Mouse (Mus musculus) mesoderm, embryonic 11.5 days (tissue): ENCODE measurements at regions not wholly inside any gene's neighbourhood (a gene's known extent, or its start where the extent isn't known, plus 50 kb on each side); places are given as distances from the start of the nearest gene placed in this dataset.

Experiments
- DNase-seq: peaks from one replicate; pipeline ENCODE4 v3.0.0-alpha.2; 2012; ENCODE audit warnings: low read depth, low spot score

- DNase-seq: no peak
Observed at GRCm38 (mm10) chr5:49909483-49909882, 149.3 kb downstream of the Adgra3 start.

DNA sequence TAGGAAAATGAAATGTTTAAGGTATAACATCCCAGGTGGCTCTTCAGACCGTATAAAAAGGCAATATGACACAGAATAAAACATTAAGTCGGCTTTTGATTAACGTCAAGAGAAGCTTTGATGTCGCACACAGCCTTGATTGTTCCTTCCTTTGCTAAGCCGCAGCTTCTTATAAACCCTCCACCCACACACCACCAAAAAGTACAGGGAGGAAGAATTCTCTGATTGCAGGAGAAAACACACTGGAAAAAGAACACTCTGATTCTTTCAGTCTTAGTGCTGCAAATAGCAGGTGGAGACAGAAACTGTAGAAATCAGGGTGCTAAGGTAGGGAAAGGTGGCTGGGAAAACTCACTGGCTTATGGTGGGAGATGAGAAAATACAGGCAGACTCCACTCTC lies 162.7 kb downstream of the Adgra3 start:
- no peak for DNase-seq

- no peak for DNase-seq
Observed at GRCm38 (mm10) chr5:49880383-49880782, 178.4 kb downstream of the Adgra3 start.

DNA sequence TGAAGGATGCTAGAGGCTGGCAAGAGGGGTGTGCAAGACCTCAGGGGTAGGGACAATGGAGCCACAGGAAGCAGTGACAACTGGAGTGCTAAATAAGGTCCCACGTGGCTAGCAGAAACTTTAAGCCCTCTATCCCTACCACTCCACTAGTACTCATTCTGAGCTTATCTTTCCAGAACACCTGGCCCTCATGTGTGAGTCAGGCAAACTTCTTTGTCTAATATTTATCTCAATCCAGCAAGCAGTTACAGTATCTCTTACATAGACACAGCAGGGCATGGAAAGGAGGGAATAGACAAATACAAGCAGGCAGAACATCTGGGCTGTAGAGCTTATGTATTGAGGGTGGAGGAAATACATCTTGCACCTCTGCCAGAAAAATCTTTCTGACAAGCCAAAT lies 182.6 kb downstream of the Adgra3 start:
- peak; percentile 17 for DNase-seq

DNA sequence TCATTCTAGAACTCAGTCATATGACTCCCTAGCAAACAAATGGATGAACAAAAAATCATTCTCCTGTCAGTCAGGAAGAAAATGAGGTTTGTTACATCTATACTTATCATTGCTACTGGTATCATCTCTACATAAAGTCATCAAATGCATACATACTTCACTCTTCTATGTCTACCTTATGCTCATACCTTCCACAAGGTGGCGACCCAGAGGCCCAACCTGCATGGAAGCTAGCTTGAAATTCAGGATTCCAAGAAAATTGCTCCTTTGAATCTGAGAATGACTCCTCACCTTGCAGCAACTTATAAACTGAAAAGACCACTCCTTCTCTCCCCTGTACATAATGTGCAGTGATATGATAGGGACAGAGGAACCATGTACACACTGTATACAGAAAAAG lies 201.6 kb downstream of the Adgra3 start:
- DNase-seq: peak; percentile 23

DNA sequence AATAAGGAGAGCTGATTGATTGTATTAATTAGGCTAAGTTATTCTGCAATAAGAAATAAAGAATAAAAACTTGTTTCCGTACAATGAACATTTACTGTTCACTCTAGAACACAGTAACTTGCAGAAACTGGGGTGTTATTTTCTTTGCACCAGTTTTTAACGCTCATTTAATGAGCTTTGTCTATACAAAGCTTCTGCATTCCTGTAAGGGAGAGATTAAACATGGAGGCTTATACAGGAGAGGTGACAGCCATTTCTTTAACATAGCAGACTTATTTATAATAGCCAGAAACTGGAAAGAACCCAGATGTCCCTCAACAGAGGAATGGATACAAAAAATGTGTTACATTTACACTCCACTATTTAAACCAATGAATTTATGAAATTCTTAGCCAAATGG lies 202.8 kb downstream of the Adgra3 start:
- DNase-seq: no peak

- no peak for DNase-seq
Observed at GRCm38 (mm10) chr5:49848680-49849079, 210.1 kb downstream of the Adgra3 start.

DNA sequence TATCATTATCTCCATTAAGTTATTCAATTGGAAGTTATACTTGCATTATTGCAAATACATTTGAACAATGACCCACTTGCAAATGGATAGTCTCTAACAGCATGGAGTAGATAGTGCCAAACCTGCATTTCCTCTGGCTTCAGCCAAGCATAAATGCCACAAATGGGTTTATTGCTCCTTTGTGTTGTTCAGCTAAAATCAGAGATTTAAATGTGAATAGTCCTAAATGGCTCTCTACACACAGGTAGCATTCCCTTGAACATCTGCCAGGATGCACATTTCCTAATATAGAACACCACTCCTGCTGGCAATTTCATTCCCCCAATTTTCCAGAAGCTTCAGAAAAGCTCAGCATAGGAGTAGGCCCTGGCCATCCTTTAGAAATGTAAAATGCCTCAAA lies 210.6 kb downstream of the Adgra3 start:
- DNase-seq: no peak

GRCm38 (mm10) chr5:49818832-49819231 lies 240.0 kb downstream of the Adgra3 start:
- no peak for DNase-seq

- no peak for DNase-seq
Observed at GRCm38 (mm10) chr5:49816751-49817150, 242.1 kb downstream of the Adgra3 start.

GRCm38 (mm10) chr5:49813335-49813734 lies 245.5 kb downstream of the Adgra3 start:
- no peak for DNase-seq

DNA sequence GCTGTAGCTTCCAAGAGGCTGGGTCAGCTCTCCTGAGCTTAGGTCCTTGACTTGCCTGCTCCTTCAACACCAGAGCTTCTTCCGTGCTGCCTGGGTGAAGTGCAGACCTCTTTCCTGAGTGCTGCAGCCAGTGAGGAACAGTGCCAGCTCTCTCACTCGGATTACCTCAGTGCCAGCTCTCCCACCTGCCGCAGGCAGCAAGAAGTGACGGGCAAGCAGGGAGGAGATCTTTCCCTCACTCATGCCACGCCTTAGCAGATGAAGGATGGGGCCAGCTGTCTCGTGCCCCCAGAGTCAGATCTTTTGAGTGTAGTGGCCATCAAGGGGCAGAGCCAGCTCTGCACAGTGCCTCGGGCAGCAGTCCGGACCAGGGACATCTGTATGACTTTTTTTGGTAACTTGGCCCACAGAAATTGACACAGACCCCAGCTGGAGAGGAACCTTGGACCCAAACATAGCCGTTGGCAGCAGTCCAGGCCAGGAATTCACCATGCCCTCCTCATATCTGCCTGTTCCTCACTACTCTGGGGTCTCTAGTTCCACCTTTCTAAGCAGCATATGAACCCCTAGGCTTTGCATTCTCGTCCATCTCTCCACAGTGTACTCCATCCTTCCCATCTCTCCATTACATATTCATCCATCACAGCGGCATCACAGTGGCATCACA lies 263.9 kb upstream of the Kcnip4 start:
- DNase-seq: no peak

DNA sequence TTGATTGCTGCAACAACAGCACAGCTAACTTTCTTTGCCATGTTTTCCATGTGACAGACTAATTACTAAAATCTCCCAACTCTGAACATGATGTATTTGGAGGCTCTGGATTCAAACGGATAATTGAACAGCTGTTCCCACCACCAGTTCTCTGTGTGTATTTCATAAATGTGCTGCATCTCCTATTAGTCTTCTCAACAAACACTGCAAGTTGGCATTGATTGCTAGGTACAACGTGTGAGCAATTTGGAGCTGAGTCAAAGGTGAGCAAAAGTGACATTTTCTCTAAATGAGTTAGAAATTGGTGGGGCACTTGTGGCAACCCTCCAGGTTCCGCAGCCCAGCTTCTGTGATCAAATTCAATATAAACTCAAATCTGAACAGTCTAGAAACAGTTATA lies 259.0 kb upstream of the Kcnip4 start:
- no peak for DNase-seq

DNA sequence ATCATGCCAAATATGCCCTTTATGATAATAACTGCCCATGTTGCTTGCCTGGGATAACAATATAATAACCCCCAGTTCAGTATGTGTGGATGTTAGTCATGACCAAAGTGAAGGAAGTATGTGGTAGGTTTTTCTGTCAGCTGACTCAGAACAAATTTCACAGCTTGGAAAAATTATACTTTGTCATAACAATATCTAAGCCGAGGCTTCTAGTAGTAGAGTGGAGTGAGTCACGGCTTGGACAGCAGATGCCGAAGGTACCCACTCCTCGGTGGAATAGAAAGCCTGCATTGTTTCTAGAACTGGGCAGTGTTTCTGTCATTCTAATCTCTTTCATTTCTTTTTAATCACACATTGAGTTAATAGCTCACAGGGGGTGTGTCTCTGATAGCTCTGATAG lies 236.3 kb upstream of the Kcnip4 start:
- no peak for DNase-seq

DNA sequence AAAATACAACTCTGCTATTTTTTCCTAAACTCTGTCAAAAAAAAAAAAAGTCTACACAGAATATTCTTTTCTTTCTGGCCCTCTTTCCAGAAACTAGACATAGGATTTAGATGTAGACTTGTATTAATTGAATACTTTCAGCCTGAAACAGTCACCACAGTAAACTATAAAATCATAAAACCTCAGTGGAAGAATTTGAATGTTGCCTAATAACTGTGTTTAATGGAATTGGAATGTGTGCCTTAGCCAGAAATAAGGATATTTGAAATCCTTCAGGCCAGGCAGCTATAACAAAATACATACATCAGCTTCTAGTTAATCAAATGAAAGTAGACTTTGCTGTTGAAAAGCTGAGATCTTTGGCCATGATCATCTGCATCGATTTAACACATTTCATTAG lies 230.8 kb upstream of the Kcnip4 start:
- DNase-seq: no peak

- DNase-seq: peak; percentile 15
Observed at GRCm38 (mm10) chr5:49712607-49713006, 187.9 kb upstream of the Kcnip4 start.

- no peak for DNase-seq
Observed at GRCm38 (mm10) chr5:49682156-49682555, 157.4 kb upstream of the Kcnip4 start.

DNA sequence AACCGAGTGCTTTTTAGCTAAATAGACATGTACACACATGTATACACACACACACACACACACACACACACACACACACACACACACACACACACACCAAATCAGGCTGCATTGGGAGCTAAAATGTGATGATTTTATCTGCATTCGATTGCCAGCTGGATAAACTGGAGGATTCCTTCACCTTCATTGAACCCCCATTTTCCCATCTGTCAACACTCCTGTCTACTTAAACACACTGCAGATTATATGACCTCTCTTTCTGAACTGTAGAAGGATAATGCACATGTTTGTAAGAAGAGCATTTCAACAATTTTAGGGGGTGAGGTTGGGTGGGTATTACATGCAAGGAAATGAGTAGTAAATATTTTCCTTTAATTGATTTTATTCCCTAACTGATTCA lies 156.8 kb upstream of the Kcnip4 start:
- DNase-seq: no peak

DNA sequence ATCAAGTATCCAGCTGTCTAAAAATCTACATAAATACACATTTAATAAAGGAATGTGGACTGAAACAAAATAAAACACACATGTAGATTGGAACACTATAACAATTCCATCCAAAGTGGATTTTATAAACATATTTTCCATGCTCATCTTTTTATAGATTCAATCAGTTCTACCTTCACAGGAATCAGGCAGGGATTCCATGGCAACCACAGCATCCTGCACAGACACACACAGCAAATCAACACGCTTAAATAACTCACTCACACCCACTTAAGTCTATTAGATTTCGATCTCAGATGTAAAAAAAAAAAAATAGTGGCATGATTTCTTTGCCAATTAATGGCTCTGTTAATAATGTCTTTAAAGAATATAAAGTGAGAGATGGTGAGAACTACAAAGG lies 151.2 kb upstream of the Kcnip4 start:
- DNase-seq: no peak

GRCm38 (mm10) chr5:49665196-49665595 lies 140.5 kb upstream of the Kcnip4 start:
- no peak for DNase-seq

DNA sequence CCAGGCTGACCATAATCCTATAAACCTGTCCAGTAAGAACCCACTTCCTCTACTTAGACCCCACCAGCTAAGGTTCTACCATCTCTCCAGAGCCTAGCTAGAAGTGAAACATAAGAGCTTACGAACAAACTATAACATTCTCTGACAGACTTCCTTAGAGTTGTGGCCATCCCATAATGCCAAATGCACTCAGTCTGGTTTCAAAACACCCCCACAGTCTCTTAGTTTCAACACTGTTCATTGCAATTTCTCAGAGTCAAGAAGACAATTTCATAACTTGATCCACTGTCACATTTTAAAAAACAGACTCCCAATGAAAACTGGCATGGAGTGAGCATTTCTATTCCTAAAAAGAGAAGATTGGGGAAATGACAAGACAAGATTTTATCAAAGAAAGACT lies 139.2 kb upstream of the Kcnip4 start:
- DNase-seq: no peak

DNA sequence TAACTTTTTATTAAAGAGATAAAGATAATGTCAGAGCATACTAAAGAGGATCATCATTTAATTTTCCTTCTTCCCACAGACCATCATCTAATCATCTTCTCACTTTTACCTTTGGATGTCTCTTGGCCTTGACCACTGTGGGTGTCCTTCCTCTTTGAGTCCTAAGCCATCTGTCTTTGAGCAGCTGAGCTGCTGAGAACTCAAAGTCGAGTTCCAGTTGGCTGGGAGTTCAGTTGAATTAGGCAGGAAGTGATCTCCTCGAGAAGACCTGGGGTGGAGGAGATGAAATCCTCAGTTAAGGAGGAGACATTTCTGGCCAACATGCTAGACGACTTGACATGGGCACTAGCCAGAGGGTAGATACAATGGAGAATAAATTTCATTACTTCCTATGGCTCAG lies 137.4 kb upstream of the Kcnip4 start:
- DNase-seq: no peak

- DNase-seq: no peak
Observed at GRCm38 (mm10) chr5:49660598-49660997, 135.9 kb upstream of the Kcnip4 start.

- no peak for DNase-seq
Observed at GRCm38 (mm10) chr5:49650953-49651352, 126.2 kb upstream of the Kcnip4 start.
